ENCODE assay signal across 8 mouse cellular contexts in the genomic region with DNA sequence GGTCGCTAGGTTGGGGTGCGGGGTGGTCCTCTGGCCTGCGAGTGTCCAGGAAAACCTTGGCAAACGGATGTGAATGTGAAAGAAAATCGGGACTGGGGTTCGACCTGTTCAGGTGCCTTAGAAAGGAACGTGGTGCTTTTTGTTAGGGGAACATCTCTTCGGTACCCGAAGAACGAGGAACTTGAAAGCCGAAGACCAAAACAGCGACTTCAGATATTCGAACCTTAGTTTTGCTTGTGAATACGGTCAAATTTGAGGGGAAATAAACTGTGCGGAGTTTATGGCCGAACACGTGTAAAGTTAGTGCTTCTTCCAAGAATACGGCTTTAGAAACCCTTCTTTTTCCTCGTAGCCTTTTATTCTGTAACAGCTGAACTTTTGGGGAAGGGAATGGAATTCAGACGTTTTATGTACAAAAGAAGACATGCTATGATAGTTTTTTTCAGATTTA. TPM values are rescaled to one million over a fixed set of nuclear protein-coding genes. Genes with fewer than 3 reads are reported as not detected.
DNase-seq lines count a peak whose midpoint lies in the region; ATAC-seq and TF ChIP-seq lines count a peak whose summit lies in the region.

No protein-coding gene starts in this region.

- H3K36me3 ChIP-seq in heart, embryonic 14.5 days (ENCODE audit: control insufficient read depth, insufficient read depth, low read length): peaks cover 4% of the 10 kb centered on the region; the same call in 1 of the 2 replicates
- H3K36me3 ChIP-seq in ES-E14 (ENCODE audit: control insufficient read depth, insufficient read depth, low read length, poor library complexity, severe bottlenecking): no peaks in the 10 kb centered on the region; the same call in 1 of the 2 replicates
- H3K36me3 ChIP-seq in forebrain, embryonic 15.5 days: no peaks in the 10 kb centered on the region
- H3K36me3 ChIP-seq in liver, embryonic 16.5 days (ENCODE audit: control insufficient read depth, insufficient read depth): no peaks in the 10 kb centered on the region

- in situ Hi-C loops in ES-E14 (cut with MboI; ENCODE audit: low sequenced_read_pairs in 2 of 2, unreplicated experiment in 2 of 2): no loop called here

- 0% methylated on average over 20 of the region's 20 CpGs for WGBS in heart, embryonic 14.5 days
- WGBS in forebrain, embryonic 15.5 days: under 1% methylated on average over 20 of the region's 20 CpGs
- WGBS in liver, embryonic 16.5 days (ENCODE audit: insufficient replicate concordance): under 1% methylated on average over 20 of the region's 20 CpGs

- H3K4me1 ChIP-seq in heart, embryonic 14.5 days (ENCODE audit: control insufficient read depth in 2 of 2, insufficient read depth in 2 of 2, low read length in 2 of 2): peaks cover 0 to 25% of the 10 kb centered on the region in 2 experiments; a peak in 3 of 4 replicates
- peaks cover 1 to 8% of the 10 kb centered on the region in 2 experiments; a peak in 3 of 4 replicates for H3K4me1 ChIP-seq in ES-E14 (ENCODE audit: control insufficient read depth in 2 of 2, insufficient read depth in 2 of 2, low read length in 2 of 2, poor library complexity in 1 of 2)
- H3K4me1 ChIP-seq in forebrain, embryonic 15.5 days: peaks cover 32% of the 10 kb centered on the region
- H3K4me1 ChIP-seq in liver, embryonic 16.5 days (ENCODE audit: control insufficient read depth, low read depth, low read length): peaks cover 20% of the 10 kb centered on the region

- H3K4me2 ChIP-seq in heart, embryonic 14.5 days (ENCODE audit: low read length): peak overlapping the region; percentile 84
- H3K4me2 ChIP-seq in forebrain, embryonic 15.5 days (replicated peaks): peak overlapping the region; percentile 73
- H3K4me2 ChIP-seq in liver, embryonic 16.5 days (ENCODE audit: low read depth, low read length): peak overlapping the region; percentile 61

- H3K4me3 ChIP-seq in heart, embryonic 14.5 days (ENCODE audit: control insufficient read depth in 1 of 2, insufficient read depth in 1 of 2, low read depth in 1 of 2, low read length in 2 of 2): peak overlapping the region; percentile 94 to 100
- peak overlapping the region; percentile 87 to 91 for H3K4me3 ChIP-seq in ES-E14 (ENCODE audit: insufficient read depth in 1 of 2, low read depth in 1 of 2, low read length in 2 of 2, poor library complexity in 1 of 2, severe bottlenecking in 1 of 2)
- H3K4me3 ChIP-seq in forebrain, embryonic 15.5 days: peak overlapping the region; percentile 60
- H3K4me3 ChIP-seq in liver, embryonic 16.5 days (ENCODE audit: low read depth, low read length): peak overlapping the region; percentile 96

- no peak for ATAC-seq in heart, embryonic 14.5 days (ENCODE audit: insufficient number of reproducible peaks, insufficient read depth, low FRiP score, low read depth)
- ATAC-seq in forebrain, embryonic 15.5 days (replicated peaks): no peak
- ATAC-seq in liver, embryonic 16.5 days (ENCODE audit: low read depth): no peak

- H3K27me3 ChIP-seq in heart, embryonic 14.5 days (ENCODE audit: control insufficient read depth, insufficient read depth, low read length): no peaks in the 10 kb centered on the region
- no peaks in the 10 kb centered on the region for H3K27me3 ChIP-seq in forebrain, embryonic 15.5 days
- H3K27me3 ChIP-seq in liver, embryonic 16.5 days (ENCODE audit: control insufficient read depth, insufficient read depth, low read depth, low read length): no peaks in the 10 kb centered on the region

- H3K9ac ChIP-seq in heart, embryonic 14.5 days (ENCODE audit: low read length): peak overlapping the region; percentile 100
- H3K9ac ChIP-seq in ES-E14 (ENCODE audit: insufficient read depth, low read depth, low read length, poor library complexity, severe bottlenecking): peak overlapping the region; percentile 97
- H3K9ac ChIP-seq in forebrain, embryonic 15.5 days (replicated peaks): peak overlapping the region; percentile 85
- H3K9ac ChIP-seq in liver, embryonic 16.5 days (ENCODE audit: low read depth, low read length): peak overlapping the region; percentile 99

- no peak for DNase-seq in heart, postnatal 25 days (ENCODE audit: low spot score)
- peak; percentile 13 for DNase-seq in ES-E14 (ENCODE audit: low read depth, low spot score)
- no peak for DNase-seq in cerebellum, postnatal 4 days (ENCODE audit: low spot score in 2 of 2)
- no peak for DNase-seq in right cerebral cortex, postnatal 4 days
- DNase-seq in embryo, embryonic 10 days (ENCODE audit: low spot score): no peak

- H3K27ac ChIP-seq in heart, embryonic 14.5 days (replicated peaks in 1 of 2; ENCODE audit: control insufficient read depth in 1 of 2, insufficient read depth in 1 of 2, low read depth in 2 of 2, low read length in 2 of 2): peak overlapping the region; percentile 97
- peak overlapping the region; percentile 91; the same call in 1 of the 2 replicates for H3K27ac ChIP-seq in ES-E14 (ENCODE audit: insufficient read depth, low read depth, low read length, poor library complexity, severe bottlenecking)
- H3K27ac ChIP-seq in forebrain, embryonic 15.5 days (replicated peaks): peak overlapping the region; percentile 94
- H3K27ac ChIP-seq in liver, embryonic 16.5 days (ENCODE audit: low read length): peak overlapping the region; percentile 96

- intact Hi-C loops in heart, postnatal 25 days (cut with DNase I): no loop called here

- no peaks in the 10 kb centered on the region for H3K9me3 ChIP-seq in heart, embryonic 14.5 days (ENCODE audit: control insufficient read depth, low read length)
- H3K9me3 ChIP-seq in ES-E14 (ENCODE audit: control insufficient read depth, insufficient read depth, low read depth, low read length): no peaks in the 10 kb centered on the region
- no peaks in the 10 kb centered on the region for H3K9me3 ChIP-seq in forebrain, embryonic 15.5 days
- H3K9me3 ChIP-seq in liver, embryonic 16.5 days (replicated peaks; ENCODE audit: control insufficient read depth, low read length): no peaks in the 10 kb centered on the region

TF ChIP-seq in ES-E14, 5 proteins besides CTCF, POLR2A, EP300 and RAD21:
- TF ChIP-seq MAFK (IDR thresholded peaks at IDR 0.05; ENCODE audit: insufficient read depth, low read depth, low read length) (no peak), ZNF384 (IDR thresholded peaks at IDR 0.05; ENCODE audit: low read depth, low read length) (no peak), ZC3H11A (IDR thresholded peaks at IDR 0.05; ENCODE audit: borderline replicate concordance, low read depth, low read length) (no peak), HCFC1 (IDR thresholded peaks at IDR 0.05; ENCODE audit: borderline replicate concordance, insufficient read depth, low read length) (no peak), CHD2 (IDR thresholded peaks at IDR 0.05; ENCODE audit: low read depth, low read length) (no peak)

RNA-seq across cellular contexts. Expression of a gene that starts 1.0 kb away (rescaled TPM):
- 39.6 and 39.7 TPM in 2 replicates for polyA plus RNA-seq in heart, embryonic 14.5 days (2014; fragmentation: Nextera tagmentation; extraction: Ambion mirVana)
- total RNA-seq in heart, postnatal 25 days (2021): 100 to 1,000 TPM; 129 to 131 TPM
- 74.8 and 75.2 TPM in 2 replicates for total RNA-seq in ES-E14 (2012; rRNA removed)
- 66.5 and 67.7 TPM in 2 replicates for polyA plus RNA-seq in forebrain, embryonic 15.5 days (2015; fragmentation: Nextera tagmentation; extraction: Ambion mirVana)
- 14.0 and 14.5 TPM in 2 replicates for polyA plus RNA-seq in liver, embryonic 16.5 days (2015; fragmentation: Nextera tagmentation; extraction: Ambion mirVana)
